Mouse (Mus musculus) CD8-positive naive resting alpha-beta T cell, adult 2 months (primary cell): ENCODE measurements around the gene Ptprcap.
"Not testable (repeated sequence)": the region's sequence is repeated elsewhere in the genome, so short reads cannot be mapped to it uniquely, and the experiment has no call there.

ENCODE experiments used
- DNase-seq, 2 experiments: peaks; one replicate each; pipeline ENCODE4 v3.0.0; 2022; ENCODE audit warnings: low read depth in 2 of 2, low spot score in 2 of 2

Gene Ptprcap

DNA sequence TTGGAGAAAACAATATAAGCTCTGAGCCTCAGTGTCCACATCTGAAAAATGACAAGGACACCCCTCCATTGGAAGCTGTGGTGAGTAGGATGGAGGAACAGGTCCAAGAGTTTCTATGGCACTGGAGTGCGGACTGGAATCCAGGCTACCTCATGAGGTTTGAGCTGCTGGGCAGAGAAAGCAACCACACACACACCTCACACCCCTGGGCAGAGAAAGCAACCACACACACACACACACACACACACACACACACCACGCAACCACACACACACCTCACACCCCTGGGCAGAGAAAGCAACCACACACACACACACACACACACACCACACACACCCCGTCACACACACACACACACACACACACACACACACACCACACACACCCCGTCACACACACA lies 28.1 kb upstream of the Ptprcap start:
- DNase-seq: not testable (repeated sequence)

DNA sequence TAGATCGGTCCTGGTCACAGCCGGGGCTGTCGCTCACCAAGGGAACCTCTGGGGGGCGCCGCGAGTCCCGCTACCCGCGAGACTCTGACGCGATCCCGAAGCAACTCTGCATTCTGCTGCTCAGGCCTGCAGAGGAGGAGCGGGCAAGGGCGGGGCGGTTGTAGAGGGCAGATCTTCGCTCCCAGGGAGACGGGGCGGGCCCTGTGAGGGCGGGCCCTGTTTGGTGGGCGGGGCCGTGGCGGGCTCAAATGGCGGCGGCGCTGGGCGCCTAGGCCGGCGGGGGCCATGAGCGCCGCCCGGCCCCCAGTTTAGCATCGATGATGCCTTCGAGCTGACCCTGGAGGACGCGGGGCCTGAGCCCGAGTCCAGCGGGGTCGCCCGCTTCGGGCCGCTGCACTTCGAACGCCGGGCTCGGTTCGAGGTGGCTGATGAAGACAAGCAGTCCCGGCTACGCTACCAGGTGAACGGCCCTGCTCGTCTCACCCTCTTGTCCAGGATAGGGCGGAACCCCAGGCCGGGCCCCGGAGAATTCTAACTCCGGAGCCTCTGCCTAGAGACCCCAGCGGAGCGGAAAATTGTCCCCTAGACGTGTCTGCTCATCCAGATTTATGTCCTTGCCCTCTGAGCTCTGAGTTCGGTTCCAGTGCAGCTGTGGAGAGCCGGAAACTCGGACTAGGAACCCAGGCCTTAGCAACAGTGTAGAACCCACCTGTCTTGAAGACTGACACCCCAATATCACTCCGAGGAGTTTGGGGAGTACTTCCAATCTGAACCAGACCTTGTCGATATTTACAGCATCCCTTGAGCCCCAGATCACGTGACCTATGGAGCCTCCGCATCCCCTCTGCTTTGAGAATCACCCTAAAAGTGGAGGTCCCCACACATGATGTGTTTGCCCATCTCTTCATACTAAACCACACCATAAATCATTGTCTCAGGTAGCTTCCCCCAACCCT lies 27.4 kb upstream of the Ptprcap start, which contains the start of gene Aip:
Aip (minus strand) TSS at position 118 of the 956 bp plus-strand sequence.
- peak; percentile 98 to 99 for DNase-seq

DNA sequence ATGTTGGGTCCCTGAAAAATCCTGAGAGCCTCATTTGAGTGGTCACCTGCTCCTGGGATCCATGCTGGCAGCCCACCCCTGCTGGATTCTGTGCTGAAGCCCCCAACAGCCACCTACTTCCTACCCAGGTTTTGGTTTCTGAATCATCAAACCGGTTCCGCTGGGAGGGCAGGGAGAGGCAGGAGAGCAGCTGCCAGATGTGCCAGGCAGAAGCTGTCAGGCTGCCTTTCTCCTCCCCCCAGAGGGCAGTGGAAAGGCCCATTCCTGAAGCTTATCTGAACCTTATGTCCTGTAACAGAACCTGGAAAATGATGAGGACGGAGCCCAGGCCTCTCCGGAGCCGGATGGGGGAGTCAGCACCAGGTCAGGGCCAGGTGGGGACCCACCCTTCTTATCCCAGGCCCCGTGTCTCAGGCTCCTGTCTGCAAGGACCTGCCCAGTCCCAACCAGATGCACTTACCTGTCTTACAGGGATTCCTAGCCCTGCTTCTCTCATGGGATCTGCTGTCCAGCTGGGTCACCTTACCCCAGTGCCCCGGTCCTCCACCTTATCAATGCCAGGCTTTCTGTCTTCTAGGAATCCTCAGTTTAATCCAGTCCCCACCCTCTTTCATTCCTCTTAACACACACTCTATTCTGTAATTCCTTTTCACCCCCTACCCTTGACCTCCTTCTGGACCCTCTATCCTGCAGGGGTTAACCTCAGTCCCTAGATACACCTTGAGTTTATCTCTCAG lies 26.5 kb upstream of the Ptprcap start:
- DNase-seq: no peak

DNA sequence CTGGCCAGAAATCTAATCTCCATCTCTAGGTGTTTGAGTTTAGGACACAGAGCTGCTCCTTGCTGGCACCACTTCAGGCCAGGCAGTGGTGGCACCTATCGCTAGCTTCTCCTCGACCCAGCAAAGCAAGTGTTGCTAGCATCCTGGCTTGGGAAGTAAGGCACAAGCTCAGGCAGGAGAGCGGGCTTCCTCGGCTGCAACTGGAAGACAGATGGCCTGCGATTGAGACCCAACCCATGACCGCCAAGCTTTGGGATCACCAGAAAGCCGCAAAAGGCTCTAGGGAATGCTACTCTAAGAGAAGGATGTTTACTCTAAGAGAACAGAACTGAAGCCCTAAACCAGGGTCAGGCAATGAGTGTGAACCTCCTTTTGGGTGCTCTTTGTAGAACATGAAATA lies 23.9 kb upstream of the Ptprcap start:
- DNase-seq: no peak

DNA sequence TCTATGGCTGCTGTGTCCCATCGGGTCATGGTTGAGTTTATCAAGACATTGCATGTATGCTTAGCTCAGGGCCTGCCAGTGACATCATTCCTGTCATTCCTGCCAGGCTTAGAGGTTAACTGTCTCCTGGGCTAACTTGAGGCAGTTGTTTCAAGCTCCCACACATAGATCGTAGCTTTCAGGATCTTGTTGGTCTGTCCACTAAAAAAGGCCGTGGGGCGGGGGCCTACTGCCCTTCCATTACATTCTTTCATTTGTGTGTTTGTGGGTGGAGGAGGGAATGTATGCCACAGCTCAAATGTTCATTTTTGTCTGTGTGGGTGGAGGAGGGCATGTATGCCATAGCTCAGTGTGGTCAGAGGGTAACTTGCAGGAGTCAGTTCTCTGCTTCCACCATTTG lies 23.3 kb upstream of the Ptprcap start:
- no peak for DNase-seq

DNA sequence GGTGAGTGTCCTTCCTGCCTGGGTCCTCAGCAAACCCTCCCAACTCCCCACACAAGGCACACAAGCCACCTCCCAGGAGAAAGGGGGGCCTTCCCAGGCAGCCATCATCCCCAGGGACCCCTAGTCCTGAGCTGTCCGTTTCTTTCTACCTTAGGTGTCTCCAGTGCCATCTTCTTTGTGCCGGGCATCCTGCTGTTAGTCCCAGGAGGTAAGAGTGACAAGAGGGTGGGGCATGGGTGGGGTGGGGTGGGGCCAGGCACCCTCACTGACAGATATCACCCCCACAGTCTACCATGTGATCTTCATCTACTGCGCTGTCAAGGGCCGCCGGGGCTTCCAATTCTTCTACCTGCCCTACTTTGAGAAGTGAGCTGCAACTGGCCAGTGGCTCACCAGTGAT lies 22.3 kb upstream of the Ptprcap start:
- DNase-seq: no peak

DNA sequence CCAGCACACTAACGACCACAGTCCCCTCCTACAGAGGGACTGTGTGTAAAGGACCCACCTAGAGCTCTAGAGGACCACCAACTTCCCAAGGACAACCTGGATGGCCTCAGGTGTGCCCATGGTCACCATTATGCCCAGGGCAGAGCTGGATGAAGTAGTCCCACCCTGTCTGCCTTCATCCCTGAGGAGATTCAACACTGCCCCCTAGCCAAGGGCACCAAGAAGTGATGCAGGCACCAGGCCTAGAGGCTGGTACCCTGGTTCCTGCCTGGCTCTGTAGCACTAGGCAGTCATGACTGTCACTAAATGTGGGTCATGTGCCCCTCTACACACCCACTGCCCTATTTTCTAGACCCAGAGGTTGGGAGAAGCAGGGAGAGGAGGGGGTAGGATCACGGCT lies 21.6 kb upstream of the Ptprcap start:
- no peak for DNase-seq

DNA sequence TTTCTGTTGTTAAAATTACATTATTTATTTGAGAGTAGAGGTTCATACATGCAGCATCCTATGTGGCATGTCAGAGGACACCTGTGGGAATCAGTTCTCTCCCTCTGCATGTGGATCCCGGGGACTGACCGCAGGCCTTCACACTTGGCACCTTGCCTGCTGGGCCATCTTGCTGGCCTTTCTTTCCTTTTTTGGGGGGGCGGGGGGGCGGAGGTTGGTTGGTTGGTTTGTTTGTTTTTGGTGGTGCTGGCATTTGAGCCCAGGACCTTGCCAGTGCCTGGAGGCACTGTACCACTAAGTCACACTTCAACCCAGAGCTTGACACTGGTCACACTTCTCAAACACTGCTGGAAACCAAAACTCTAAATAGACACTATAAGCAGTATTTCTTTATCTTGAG lies 19.1 kb upstream of the Ptprcap start:
- no peak for DNase-seq

DNA sequence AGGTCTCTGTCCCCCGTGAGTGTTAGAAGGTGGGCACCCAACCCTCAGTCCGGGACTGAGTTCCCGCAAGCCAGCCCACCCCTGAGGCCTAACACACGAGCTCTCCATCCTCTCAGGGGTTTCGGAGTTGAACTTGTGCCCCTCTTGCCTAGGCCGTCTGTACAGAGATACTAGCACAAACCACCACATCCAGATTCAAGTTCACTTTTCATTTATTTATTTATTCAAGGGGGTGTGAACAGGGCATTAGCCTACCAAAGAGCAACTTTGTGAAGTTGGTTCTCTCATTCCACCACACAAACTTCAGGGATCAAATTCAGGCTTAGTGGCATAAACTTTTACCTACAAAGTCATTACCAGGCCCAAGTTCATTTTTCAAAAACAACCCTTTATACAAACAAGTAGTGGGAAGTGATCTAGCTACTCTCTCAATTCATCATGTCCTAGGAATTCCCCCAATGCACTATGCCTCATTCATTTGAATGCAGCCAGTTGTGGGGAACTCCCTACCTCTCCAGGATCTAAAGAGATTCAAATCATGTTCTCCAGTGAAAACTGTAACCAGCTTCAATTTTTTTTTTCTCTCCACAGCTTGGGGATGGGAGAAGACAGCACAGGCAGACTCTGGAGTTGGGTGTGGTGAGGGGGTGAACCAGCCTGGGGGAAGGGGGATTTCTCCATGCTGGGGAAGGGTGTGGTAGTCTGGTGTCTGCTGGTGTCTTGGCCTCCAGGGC lies 18.0 kb upstream of the Ptprcap start:
- not testable (repeated sequence) for DNase-seq

DNA sequence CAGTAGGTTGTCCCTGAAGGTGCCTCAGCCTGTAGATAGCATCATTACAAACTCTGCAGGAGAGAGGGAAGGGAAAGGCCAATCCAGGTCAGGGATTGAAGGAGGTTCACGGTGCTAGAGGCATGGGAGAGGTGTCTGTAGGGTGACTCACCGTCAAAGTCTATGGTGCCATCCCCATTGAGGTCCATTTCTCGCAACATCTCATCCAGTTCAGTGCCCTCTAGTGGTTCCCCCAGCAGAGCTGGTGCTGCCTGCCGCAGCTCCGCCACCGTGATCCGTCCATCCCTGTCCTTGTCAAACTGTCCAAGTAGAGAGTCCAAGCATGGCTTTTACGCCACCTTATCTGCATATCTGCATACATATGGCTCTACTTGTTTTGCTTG lies 17.4 kb upstream of the Ptprcap start:
- DNase-seq: not testable (repeated sequence)

DNA sequence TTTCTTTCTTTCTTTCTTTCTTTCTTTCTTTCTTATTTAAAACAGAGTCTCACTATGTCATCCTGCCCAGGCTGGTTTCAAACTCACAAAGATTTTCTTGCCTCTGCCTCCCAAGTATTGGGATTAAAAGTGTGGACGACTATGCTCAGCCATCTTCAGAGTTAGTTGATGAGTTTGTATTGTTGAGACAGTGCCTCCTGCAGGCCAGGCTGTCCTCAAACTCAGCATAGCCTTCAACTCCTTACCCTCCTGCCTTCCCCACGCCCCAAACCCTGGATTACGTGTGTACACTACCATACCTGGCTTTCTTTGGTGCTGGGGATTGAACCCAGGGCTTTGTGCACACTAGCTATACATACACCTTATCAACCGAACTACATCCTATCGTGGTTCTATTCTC lies 16.9 kb upstream of the Ptprcap start:
- DNase-seq: no peak

DNA sequence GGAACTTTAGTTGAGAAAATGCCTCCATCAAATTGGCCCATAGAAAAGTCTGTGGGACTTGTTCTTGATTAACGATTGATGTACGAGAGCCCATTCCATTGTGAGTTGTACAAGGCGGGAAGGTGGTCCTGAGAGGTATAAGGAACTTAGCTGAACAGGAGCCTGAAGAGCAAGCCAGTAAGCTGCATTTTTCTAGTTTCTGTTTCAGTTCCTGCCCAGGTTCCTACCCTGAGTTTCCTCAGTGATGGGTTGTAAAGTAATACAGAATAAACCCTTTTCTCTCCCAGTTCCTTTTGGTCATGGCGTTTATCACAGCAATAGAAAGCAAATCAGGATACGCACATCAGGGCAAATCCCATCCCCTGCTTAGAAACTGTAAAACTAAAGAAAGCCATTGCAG lies 15.5 kb upstream of the Ptprcap start:
- no peak for DNase-seq

DNA sequence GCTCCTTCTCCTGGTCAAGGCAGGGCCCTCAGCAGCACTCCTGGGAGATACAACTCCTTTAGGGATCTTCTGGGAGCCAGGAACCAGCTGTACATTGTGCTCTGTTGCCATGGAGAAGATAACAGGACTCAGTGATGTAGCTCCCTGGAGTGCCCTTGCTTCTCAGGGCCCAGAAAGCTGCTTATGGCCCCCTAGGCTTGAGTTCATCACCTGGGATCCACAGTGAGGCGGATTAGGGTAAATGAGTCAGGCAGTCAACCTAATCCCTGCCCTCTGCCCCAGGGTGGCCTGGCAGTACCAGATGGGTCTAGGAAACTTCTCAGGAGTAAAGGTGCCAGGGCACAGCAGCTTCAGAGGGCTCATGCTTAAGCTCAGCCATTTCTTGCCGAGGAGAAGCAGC lies 14.0 kb upstream of the Ptprcap start, which contains the start of gene Gpr152:
Gpr152 (plus strand) TSS at position 342 of the 400 bp plus-strand sequence.
- no peak for DNase-seq

DNA sequence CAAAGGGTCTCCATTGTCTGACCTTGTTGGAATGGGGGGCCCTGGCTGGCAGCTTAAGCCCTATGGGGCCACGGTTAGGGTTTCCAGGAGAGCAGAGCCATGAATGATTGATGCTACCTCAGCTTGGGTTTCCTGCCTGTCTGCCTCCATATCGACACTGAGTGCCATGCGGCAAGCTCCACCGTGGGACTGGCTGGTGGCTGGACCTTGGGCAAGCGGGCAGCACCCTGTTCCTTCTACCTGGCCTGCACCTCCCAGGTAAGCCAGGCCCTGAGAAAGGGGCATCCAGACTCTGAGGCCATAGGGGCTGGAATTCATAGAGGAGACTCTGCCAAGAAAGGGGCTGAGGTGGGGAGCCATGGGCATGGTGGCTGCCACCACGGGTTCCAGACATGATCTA lies 13.3 kb upstream of the Ptprcap start:
- DNase-seq: no peak

DNA sequence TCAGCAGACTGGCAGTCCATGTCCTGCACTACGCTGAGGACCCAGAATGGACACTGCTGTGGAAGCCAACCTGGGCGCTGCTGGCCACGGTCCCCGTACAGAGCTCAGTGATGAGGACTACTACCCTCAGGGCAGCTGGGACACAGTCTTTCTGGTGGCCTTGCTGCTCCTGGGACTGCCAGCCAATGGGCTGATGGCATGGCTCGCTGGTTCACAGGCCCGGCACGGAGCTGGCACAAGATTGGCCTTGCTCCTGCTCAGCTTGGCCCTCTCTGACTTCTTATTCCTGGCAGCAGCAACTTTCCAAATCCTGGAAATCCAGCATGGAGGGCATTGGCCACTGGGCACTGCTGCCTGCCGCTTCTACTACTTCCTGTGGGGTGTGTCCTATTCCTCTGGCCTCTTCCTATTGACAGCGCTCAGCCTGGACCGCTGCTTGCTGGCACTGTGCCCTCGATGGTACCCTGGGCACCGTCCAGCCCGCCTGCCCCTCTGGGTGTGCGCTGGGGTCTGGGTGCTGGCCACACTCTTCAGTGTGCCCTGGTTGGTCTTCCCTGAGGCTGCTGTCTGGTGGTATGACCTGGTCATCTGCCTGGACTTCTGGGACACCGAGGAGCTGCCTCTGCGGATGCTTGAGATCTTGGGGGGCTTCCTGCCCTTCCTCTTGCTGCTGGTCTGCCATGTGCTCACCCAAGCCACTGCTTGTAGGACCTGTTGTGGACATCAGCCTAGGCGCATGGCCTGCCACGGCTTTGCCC lies 10.8 kb upstream of the Ptprcap start:
- no peak for DNase-seq

DNA sequence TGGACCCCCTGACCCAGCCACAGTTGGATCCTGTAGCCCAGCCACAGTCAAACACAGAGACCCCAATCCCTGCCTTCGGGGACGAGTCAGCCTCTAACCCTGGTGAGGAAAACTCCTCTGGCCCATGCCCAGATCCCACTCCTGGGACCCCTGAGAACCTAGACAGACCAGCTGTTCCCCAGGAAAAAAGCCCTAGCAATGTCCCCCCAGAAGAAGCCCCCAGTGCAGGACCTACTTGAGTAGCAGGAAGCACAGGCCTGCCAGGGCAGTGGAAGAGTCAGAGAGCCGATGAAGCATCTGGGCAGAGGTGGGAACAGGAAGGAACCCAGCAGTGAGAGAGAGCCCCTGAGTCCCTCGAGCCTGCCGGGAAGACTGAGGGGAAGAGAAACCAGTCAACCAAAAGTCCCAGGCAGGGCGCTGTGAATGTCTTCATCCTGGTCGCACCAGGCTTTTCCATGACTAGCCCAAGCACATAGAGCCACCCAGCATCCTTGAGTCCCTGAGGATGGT lies 9.6 kb upstream of the Ptprcap start, which contains the start of gene Cabp4:
Cabp4 (minus strand) TSS at position 275 of the 510 bp plus-strand sequence.
- DNase-seq: no peak

DNA sequence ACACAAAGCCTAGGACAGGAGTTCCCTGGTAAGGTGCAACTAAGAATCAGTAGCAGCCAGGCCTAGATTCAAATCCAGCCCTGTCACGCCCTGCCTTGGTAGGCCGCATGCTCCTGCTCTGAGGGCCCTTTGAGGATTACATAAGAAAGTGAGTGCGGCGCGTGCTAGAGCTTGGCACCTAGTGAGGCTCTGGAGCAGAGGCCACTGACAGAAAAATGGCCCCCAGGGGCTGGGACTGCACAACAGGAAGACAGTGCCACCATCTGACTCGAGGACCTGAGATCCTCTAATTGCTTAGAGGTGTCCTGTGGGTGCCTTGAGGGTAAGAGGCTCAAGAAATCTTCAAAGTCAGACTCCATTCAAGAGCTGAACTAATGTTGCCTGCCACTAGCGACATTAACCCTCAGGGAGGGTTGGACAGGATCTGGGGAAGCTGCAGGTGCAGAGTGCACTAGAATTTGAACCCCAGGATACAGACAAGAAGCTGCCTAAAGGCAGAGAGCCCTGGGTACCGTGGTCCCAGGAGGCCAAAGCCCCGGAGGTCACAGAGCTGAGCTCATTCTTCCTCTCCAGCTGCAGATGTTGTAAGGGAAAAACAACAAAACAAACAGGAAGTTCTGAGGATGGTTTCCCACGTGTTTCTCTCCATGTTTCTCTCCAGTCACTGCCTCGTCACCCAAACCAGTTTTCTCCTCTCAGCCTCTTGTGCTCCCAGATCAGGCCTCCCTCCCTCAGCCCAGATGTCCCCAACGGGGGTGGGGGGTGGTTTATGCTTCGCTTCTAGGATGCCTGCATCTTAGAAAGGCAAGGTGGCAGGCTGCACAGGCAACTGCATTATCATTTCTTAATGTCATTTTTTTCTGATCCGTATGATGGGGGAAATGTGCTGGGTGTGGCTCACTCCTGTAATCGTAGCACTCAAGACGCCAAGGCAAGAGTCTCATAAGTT lies 8.6 kb upstream of the Ptprcap start:
- no peak for DNase-seq

DNA sequence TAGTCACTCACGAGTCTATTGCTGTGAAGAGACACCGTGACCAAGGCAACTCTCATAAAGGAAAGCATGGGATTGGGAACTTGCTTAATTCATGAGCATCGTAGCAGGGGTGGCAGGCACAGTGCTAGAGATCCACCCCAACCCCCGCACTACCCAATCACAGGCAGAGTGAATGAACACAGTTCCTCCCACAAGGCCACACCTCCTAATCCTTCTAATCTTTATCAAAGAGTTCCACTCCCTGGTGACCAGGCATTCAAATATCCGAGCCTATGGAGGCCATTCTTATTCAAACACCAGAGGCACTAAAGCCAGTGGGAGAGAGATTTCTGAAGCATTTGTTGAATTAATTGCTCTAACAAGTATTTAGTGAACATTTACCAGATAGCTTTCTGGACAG lies 7.5 kb upstream of the Ptprcap start:
- DNase-seq: no peak

DNA sequence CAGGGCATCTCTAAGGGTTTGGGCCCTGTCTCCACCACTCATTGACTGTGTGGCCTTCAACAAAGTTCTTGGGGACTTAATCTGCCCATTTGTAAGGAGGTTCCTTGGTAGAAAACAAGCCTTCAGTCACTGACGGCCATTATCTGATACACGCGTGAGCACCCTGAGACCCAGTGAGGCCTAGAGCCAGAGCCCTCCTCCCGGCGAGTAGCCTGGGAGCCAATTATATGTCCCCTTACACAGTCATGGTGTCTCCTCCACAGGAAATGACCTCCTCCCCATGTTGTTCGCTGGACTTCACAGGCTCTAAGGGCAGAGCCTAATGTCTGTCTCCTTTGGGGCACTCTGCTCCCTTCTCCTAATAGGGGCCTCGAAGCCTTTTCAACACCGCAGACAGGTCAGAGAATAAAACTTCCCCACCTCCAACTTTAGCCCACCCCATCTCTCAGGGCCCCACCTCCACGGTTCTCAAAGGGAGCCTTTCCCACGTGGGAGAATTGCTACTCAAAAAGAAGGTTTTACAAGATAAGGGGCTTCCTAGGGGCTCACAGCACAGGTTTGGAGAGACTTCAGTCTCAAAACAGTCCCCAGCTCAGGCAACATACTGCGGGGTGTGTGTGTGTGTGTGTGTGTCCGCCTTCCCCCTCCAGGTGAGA lies 6.9 kb upstream of the Ptprcap start:
- DNase-seq: no peak
